Mouse (Mus musculus): ENCODE data around the gene Canx.

Canx gene

GRCm38 (mm10) chr11:50277706-50278105 is 47.8 kb downstream of the Canx start:
- in situ Hi-C loops (cut with MboI; ENCODE audit: low sequenced_read_pairs) = no loop called here

- in situ Hi-C loops (cut with MboI; ENCODE audit: low sequenced_read_pairs) = no loop called here
Observed at GRCm38 (mm10) chr11:50277025-50277424, 48.4 kb downstream of the Canx start.

- in situ Hi-C loops (cut with MboI; ENCODE audit: low sequenced_read_pairs) = no loop called here
Observed at GRCm38 (mm10) chr11:50275568-50276151, 49.8 kb downstream of the Canx start.

GRCm38 (mm10) chr11:50275077-50275476 is 50.4 kb downstream of the Canx start:
- in situ Hi-C loops (cut with MboI; ENCODE audit: low sequenced_read_pairs) = no loop called here

GRCm38 (mm10) chr11:50272819-50273218 is 52.7 kb downstream of the Canx start:
- in situ Hi-C loops (cut with MboI; ENCODE audit: low sequenced_read_pairs) = loop anchor here (25.0 kb wide), 1 partner anchor 286 kb away; no protein-coding TSS in a partner anchor

- in situ Hi-C loops (cut with MboI; ENCODE audit: low sequenced_read_pairs) = loop anchor here (25.0 kb wide), 1 partner anchor 283 kb away; no protein-coding TSS in a partner anchor
Observed at GRCm38 (mm10) chr11:50269885-50270284, 55.6 kb downstream of the Canx start.

GRCm38 (mm10) chr11:50269163-50269562 is 56.3 kb downstream of the Canx start:
- in situ Hi-C loops (cut with MboI; ENCODE audit: low sequenced_read_pairs) = loop anchor here (25.0 kb wide), 1 partner anchor 282 kb away; no protein-coding TSS in a partner anchor

GRCm38 (mm10) chr11:50266997-50267396 is 58.5 kb downstream of the Canx start:
- in situ Hi-C loops (cut with MboI; ENCODE audit: low sequenced_read_pairs) = loop anchor here (25.0 kb wide), 1 partner anchor 280 kb away; no protein-coding TSS in a partner anchor

- in situ Hi-C loops (cut with MboI; ENCODE audit: low sequenced_read_pairs) = loop anchor here (25.0 kb wide), 1 partner anchor 279 kb away; no protein-coding TSS in a partner anchor
Observed at GRCm38 (mm10) chr11:50265931-50266330, 59.5 kb downstream of the Canx start.

GRCm38 (mm10) chr11:50263198-50263597 is 62.3 kb downstream of the Canx start:
- in situ Hi-C loops (cut with MboI; ENCODE audit: low sequenced_read_pairs) = loop anchor here (25.0 kb wide), 1 partner anchor 276 kb away; no protein-coding TSS in a partner anchor

GRCm38 (mm10) chr11:50262020-50262419 is 63.5 kb downstream of the Canx start:
- in situ Hi-C loops (cut with MboI; ENCODE audit: low sequenced_read_pairs) = loop anchor here (25.0 kb wide), 1 partner anchor 275 kb away; no protein-coding TSS in a partner anchor

- in situ Hi-C loops (cut with MboI; ENCODE audit: low sequenced_read_pairs) = loop anchor here (25.0 kb wide), 1 partner anchor 271 kb away; no protein-coding TSS in a partner anchor
Observed at GRCm38 (mm10) chr11:50258310-50258709, 67.2 kb downstream of the Canx start.

- in situ Hi-C loops (cut with MboI; ENCODE audit: low sequenced_read_pairs) = loop anchor here (25.0 kb wide), 1 partner anchor 269 kb away; no protein-coding TSS in a partner anchor
Observed at GRCm38 (mm10) chr11:50256615-50257014, 68.9 kb downstream of the Canx start.

GRCm38 (mm10) chr11:50254010-50254580 is 71.4 kb downstream of the Canx start:
- in situ Hi-C loops (cut with MboI; ENCODE audit: low sequenced_read_pairs) = loop anchor here (25.0 kb wide), 1 partner anchor 267 kb away; no protein-coding TSS in a partner anchor

- in situ Hi-C loops (cut with MboI; ENCODE audit: low sequenced_read_pairs) = loop anchor here (25.0 kb wide), 1 partner anchor 266 kb away; no protein-coding TSS in a partner anchor
Observed at GRCm38 (mm10) chr11:50253393-50253792, 72.1 kb downstream of the Canx start.

GRCm38 (mm10) chr11:50252684-50253265 is 72.7 kb downstream of the Canx start:
- in situ Hi-C loops (cut with MboI; ENCODE audit: low sequenced_read_pairs) = loop anchor here (25.0 kb wide), 1 partner anchor 265 kb away; no protein-coding TSS in a partner anchor

- in situ Hi-C loops (cut with MboI; ENCODE audit: low sequenced_read_pairs) = loop anchor here (25.0 kb wide), 1 partner anchor 265 kb away; no protein-coding TSS in a partner anchor
Observed at GRCm38 (mm10) chr11:50252166-50252565, 73.3 kb downstream of the Canx start.

GRCm38 (mm10) chr11:50248473-50249171 is 76.9 kb downstream of the Canx start:
- in situ Hi-C loops (cut with MboI; ENCODE audit: low sequenced_read_pairs) = no loop called here

GRCm38 (mm10) chr11:50245269-50245668 is 80.2 kb downstream of the Canx start:
- in situ Hi-C loops (cut with MboI; ENCODE audit: low sequenced_read_pairs) = no loop called here

Data from CH12F3 (cell line).